Mouse (Mus musculus): ENCODE results near the gene Trio. TPM values are rescaled to one million over a fixed set of nuclear protein-coding genes. Genes with fewer than 3 reads are reported as not detected.
A peak's percentile ranks its signal among the peaks of the same experiment; 100 is the strongest.

Trio gene
- total and polyA plus RNA-seq, 2 experiments from 2014 or later, result 21.9 to 214 TPM

DNA sequence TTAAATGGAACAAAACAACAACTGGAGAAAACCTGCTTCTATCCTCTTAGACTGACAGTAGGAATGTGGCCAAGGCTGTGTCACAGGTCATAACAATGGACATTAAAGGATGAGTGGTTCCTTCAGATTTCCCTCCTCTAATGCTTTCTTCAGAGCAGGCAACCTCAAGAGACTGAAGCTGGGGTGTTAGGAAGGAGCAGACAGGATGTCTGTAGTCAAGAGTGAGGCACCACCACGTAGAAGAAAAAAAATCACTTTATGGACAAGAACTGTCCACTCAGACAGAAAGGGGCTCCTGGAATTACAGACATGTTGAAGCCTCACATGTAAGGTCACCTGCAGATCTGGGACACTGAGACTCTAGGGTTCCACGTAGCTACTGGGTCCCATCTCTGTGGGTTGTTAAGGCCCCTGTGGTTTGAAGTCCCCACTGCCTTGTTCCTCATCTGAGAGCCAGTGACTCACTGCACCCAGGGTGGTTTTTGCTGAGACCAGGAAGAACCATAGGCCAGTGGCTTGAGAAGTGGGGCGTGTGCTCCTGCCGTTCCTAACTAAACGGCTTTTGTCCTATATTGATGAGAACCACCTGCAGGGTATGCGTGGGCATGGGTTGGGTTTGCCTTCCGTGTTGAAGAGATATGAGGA, 316.6 kb downstream of the Trio start:
- DNase-seq (no peak), ATAC-seq (no peak)
- Histone ChIP-seq H3K27me3 (ENCODE audit: insufficient read depth, low read length) (no peaks in the 10 kb centered on the region), H3K4me2 (ENCODE audit: low read depth) (no peak overlapping the region), H3K9me3 (ENCODE audit: low read length) (no peaks in the 10 kb centered on the region), H3K4me1 (ENCODE audit: insufficient read depth) (no peaks in the 10 kb centered on the region), H3K4me3 (ENCODE audit: low read depth, low read length) (no peak overlapping the region), H3K36me3 (ENCODE audit: insufficient read depth) (no peaks in the 10 kb centered on the region), H3K9ac (no peak overlapping the region), H3K27ac (ENCODE audit: low read depth, low read length) (no peak overlapping the region)
- 87% methylated on average over 7 of the region's 7 CpGs for WGBS
- no peak for TF ChIP-seq CTCF (IDR thresholded peaks at IDR 0.05; ENCODE audit: low read depth)

- Histone ChIP-seq H3K4me3 (ENCODE audit: low read depth, low read length) (no peak overlapping the region), H3K4me1 (ENCODE audit: insufficient read depth) (no peaks in the 10 kb centered on the region; the same call in 1 of the 2 replicates), H3K36me3 (ENCODE audit: insufficient read depth) (no peaks in the 10 kb centered on the region), H3K9me3 (ENCODE audit: low read length) (no peaks in the 10 kb centered on the region), H3K9ac (no peak overlapping the region), H3K27ac (ENCODE audit: low read depth, low read length) (no peak overlapping the region), H3K4me2 (ENCODE audit: low read depth) (no peak overlapping the region), H3K27me3 (ENCODE audit: insufficient read depth, low read length) (no peaks in the 10 kb centered on the region)
- TF ChIP-seq CTCF (IDR thresholded peaks at IDR 0.05; ENCODE audit: low read depth), result no peak
- WGBS, result 64% methylated on average over 3 of the region's 3 CpGs
- ATAC-seq, result no peak
- DNase-seq, result no peak
Measured at GRCm38 (mm10) chr15:27708499-27708898, 317.1 kb downstream of the Trio start.

GRCm38 (mm10) chr15:27702972-27703313, 322.7 kb downstream of the Trio start:
- H3K4me1 ChIP-seq (ENCODE audit: insufficient read depth), result no peaks in the 10 kb centered on the region; the same call in 1 of the 2 replicates
- no peaks in the 10 kb centered on the region for H3K36me3 ChIP-seq (ENCODE audit: insufficient read depth)
- DNase-seq (no peak), ATAC-seq (0 out of 2 replicates have a peak, but pooled peaks have one; percentile 10)
- TF ChIP-seq CTCF (IDR thresholded peaks at IDR 0.05; ENCODE audit: low read depth), result no peak
- H3K27ac ChIP-seq (ENCODE audit: low read depth, low read length), result no peak overlapping the region
- WGBS, result 22% methylated on average over 1 of the region's 1 CpGs
- H3K4me2 ChIP-seq (ENCODE audit: low read depth), result no peak overlapping the region
- H3K9me3 ChIP-seq (ENCODE audit: low read length), result no peaks in the 10 kb centered on the region
- H3K27me3 ChIP-seq (ENCODE audit: insufficient read depth, low read length), result no peaks in the 10 kb centered on the region
- H3K9ac ChIP-seq, result no peak overlapping the region
- no peak overlapping the region for H3K4me3 ChIP-seq (ENCODE audit: low read depth, low read length)

DNA sequence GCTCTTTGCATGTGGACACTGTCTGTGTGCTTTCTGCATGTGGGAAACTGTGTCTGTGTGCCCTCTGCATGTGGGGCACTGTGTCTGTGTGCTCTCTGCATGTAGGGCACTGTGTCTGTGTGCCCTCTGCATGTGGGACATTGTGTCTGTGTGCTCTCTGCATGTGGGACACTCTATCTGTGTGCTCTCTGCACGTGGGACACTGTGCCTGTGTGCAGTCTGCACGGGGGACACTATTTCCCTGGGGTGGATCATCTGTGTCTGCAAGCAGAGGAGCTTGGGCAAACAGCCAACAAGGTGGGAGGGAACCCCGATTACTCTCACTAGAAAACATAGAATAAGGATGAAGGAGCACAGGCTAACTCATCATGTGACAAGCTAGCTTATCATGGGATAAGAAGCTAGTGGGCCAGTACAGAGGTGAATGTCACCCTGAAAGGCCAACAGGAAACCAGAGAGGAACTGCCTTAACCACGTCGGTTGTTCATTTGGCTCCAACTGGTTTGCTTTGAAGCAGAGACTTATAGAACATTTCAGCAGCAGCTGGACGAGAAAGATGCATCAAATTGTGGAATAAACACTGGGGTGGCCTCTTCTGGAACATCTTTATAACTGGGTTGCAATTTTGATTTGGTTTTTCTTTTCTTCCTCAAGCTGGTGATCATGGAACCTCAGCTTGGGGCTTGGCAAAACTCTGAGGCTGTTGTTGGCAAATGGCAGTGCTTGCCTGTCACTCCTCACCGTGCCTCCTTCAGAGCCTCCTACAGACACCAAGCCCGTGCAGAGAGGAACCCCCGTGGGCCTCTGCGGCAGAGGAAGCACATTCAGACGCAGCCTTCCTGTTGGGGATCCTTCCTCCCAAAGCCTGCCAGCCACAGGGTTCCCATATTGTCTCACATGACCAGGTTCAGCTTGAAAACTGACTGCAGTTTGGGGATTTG, 323.3 kb downstream of the Trio start:
- H3K4me2 ChIP-seq (ENCODE audit: low read depth), result no peak overlapping the region
- TF ChIP-seq CTCF (IDR thresholded peaks at IDR 0.05; ENCODE audit: low read depth), result no peak
- H3K4me3 ChIP-seq (ENCODE audit: low read depth, low read length), result no peak overlapping the region
- H3K9ac ChIP-seq, result no peak overlapping the region
- no peaks in the 10 kb centered on the region; the same call in 1 of the 2 replicates for H3K4me1 ChIP-seq (ENCODE audit: insufficient read depth)
- no peaks in the 10 kb centered on the region for H3K27me3 ChIP-seq (ENCODE audit: insufficient read depth, low read length)
- WGBS, result 29% methylated on average over 11 of the region's 11 CpGs
- peak; percentile 40; the same call in 1 of the 2 replicates for ATAC-seq
- no peak for DNase-seq
- no peak overlapping the region for H3K27ac ChIP-seq (ENCODE audit: low read depth, low read length)
- H3K36me3 ChIP-seq (ENCODE audit: insufficient read depth), result no peaks in the 10 kb centered on the region
- H3K9me3 ChIP-seq (ENCODE audit: low read length), result no peaks in the 10 kb centered on the region

GRCm38 (mm10) chr15:27697632-27698031, 328.0 kb downstream of the Trio start:
- H3K4me2 ChIP-seq (ENCODE audit: low read depth), result no peak overlapping the region
- H3K9ac ChIP-seq, result no peak overlapping the region
- no peaks in the 10 kb centered on the region for H3K36me3 ChIP-seq (ENCODE audit: insufficient read depth)
- TF ChIP-seq CTCF (IDR thresholded peaks at IDR 0.05; ENCODE audit: low read depth), result no peak
- no peaks in the 10 kb centered on the region for H3K27me3 ChIP-seq (ENCODE audit: insufficient read depth, low read length)
- H3K9me3 ChIP-seq (ENCODE audit: low read length), result no peaks in the 10 kb centered on the region
- DNase-seq, result no peak
- no peaks in the 10 kb centered on the region; the same call in 1 of the 2 replicates for H3K4me1 ChIP-seq (ENCODE audit: insufficient read depth)
- no peak for ATAC-seq
- no peak overlapping the region for H3K4me3 ChIP-seq (ENCODE audit: low read depth, low read length)
- no peak overlapping the region for H3K27ac ChIP-seq (ENCODE audit: low read depth, low read length)
- 95% methylated on average over 5 of the region's 5 CpGs for WGBS

- Histone ChIP-seq H3K4me3 (ENCODE audit: low read depth, low read length) (no peak overlapping the region), H3K9ac (no peak overlapping the region), H3K36me3 (ENCODE audit: insufficient read depth) (no peaks in the 10 kb centered on the region), H3K4me1 (ENCODE audit: insufficient read depth) (no peaks in the 10 kb centered on the region), H3K9me3 (ENCODE audit: low read length) (no peaks in the 10 kb centered on the region), H3K4me2 (ENCODE audit: low read depth) (no peak overlapping the region), H3K27me3 (ENCODE audit: insufficient read depth, low read length) (no peaks in the 10 kb centered on the region), H3K27ac (ENCODE audit: low read depth, low read length) (no peak overlapping the region)
- no peak for ATAC-seq
- WGBS, result 94% methylated on average over 10 of the region's 10 CpGs
- no peak for TF ChIP-seq CTCF (IDR thresholded peaks at IDR 0.05; ENCODE audit: low read depth)
- DNase-seq, result no peak
Measured at GRCm38 (mm10) chr15:27693235-27693634, 332.4 kb downstream of the Trio start.

DNA sequence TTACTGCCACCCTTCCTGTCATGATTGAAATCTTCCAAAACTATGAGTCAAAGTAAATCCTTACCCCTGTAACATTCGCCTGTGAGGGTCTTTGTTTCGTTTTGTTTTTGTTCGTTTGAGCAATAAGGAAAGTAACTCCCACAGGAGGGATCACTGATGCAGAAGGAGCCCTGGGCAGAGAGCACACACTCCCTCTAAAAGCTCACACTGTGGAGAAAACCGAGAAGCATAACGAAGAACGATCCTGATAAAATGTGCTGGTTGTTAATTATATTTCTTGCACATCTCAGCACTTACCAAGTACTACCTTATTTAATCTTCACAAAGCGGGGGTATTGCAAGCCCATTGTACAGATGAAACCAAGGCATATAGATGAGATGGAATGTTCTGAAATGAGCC, 333.5 kb downstream of the Trio start:
- Histone ChIP-seq H3K4me2 (ENCODE audit: low read depth) (no peak overlapping the region), H3K36me3 (ENCODE audit: insufficient read depth) (no peaks in the 10 kb centered on the region), H3K27ac (ENCODE audit: low read depth, low read length) (no peak overlapping the region), H3K27me3 (ENCODE audit: insufficient read depth, low read length) (no peaks in the 10 kb centered on the region), H3K4me3 (ENCODE audit: low read depth, low read length) (no peak overlapping the region), H3K9me3 (ENCODE audit: low read length) (no peaks in the 10 kb centered on the region), H3K9ac (no peak overlapping the region), H3K4me1 (ENCODE audit: insufficient read depth) (no peaks in the 10 kb centered on the region)
- WGBS, result 56% methylated on average over 7 of the region's 7 CpGs
- no peak for TF ChIP-seq CTCF (IDR thresholded peaks at IDR 0.05; ENCODE audit: low read depth)
- ATAC-seq (no peak), DNase-seq (no peak)
